Mouse (Mus musculus) CH12.LX (cell line): ENCODE measurements around the gene Fabp2. TPM values are rescaled to one million over a fixed set of nuclear protein-coding genes. Genes with fewer than 3 reads are reported as not detected.

Experiments used
- DNase-seq: peaks from one replicate; pipeline ENCODE4 v3.0.0-alpha.2; 2013; ENCODE audit errors: extremely low read depth
- H3K27ac ChIP-seq: 2 replicates; pipeline ENCODE4 v1.5.1; 2012; ENCODE audit warnings: low read depth, mild to moderate bottlenecking, control low read depth, moderate library complexity; ENCODE audit not compliant: insufficient read depth
- H3K27me3 ChIP-seq: replicated peaks from 2 replicates; pipeline ENCODE3; 2012; ENCODE audit warnings: inconsistent platforms
- H3K36me3 ChIP-seq, 2 experiments: replicated peaks in 1 of 2; 2 replicates each; pipeline versions ENCODE3 to v1.6.1; 2012; ENCODE audit warnings: inconsistent platforms in 1 of 2, low read length in 1 of 2, mild to moderate bottlenecking in 1 of 2, mixed read lengths in 1 of 2, moderate library complexity in 1 of 2; ENCODE audit not compliant: control insufficient read depth in 1 of 2, insufficient read depth in 1 of 2
- H3K4me1 ChIP-seq, 2 experiments: 2 replicates each; pipeline ENCODE4 v1.6.1; 2012; ENCODE audit warnings: inconsistent platforms in 1 of 2, moderate library complexity in 1 of 2; ENCODE audit not compliant: insufficient read depth in 2 of 2, control insufficient read depth in 1 of 2
- H3K4me2 ChIP-seq: 2 replicates; pipeline ENCODE4 v1.6.1; 2012; ENCODE audit warnings: low read depth, mild to moderate bottlenecking, control low read depth; ENCODE audit not compliant: poor library complexity, insufficient read depth, severe bottlenecking
- H3K4me3 ChIP-seq, 3 experiments: fragments of 150-350 bp in 1 of 3; sonication (generic) in 1 of 3; replicated peaks in 1 of 3; 2 replicates each; pipeline versions ENCODE3 to v1.5.1; 2011 to 2012; ENCODE audit warnings: low read depth in 2 of 3, low read length in 2 of 3, mild to moderate bottlenecking in 2 of 3, moderate library complexity in 2 of 3, control low read depth in 1 of 3, improper control_type of control experiment in 1 of 3, inconsistent platforms in 1 of 3, mixed read lengths in 1 of 3; ENCODE audit not compliant: poor library complexity in 1 of 3
- H3K79me2 ChIP-seq: replicated peaks from 2 replicates; pipeline ENCODE4 v1.6.1; 2012; ENCODE audit warnings: mild to moderate bottlenecking, moderate library complexity; ENCODE audit not compliant: control insufficient read depth, poor library complexity, insufficient read depth, severe bottlenecking; ENCODE audit errors: extremely low read depth
- H3K9ac ChIP-seq: 2 replicates; pipeline ENCODE4 v1.6.1; 2012; ENCODE audit warnings: low read depth, mild to moderate bottlenecking, control low read depth, moderate library complexity; ENCODE audit not compliant: insufficient read depth
- H3K9me3 ChIP-seq: replicated peaks from 2 replicates; pipeline ENCODE3; 2012; ENCODE audit warnings: low read length, inconsistent platforms, mixed read lengths
- BHLHE40 ChIP-seq: IDR thresholded peaks from 2 replicates; pipeline ENCODE4 v1.6.1; 2011; ENCODE audit warnings: mild to moderate bottlenecking, low read depth, low read length, improper control_type of control experiment
- CHD1 ChIP-seq: IDR thresholded peaks from 2 replicates; pipeline ENCODE4 v1.6.1; 2012; ENCODE audit warnings: low read depth, low read length, improper control_type of control experiment, inconsistent platforms
- E2F4 ChIP-seq: IDR thresholded peaks from 2 replicates; pipeline ENCODE4 v1.6.1; 2011; ENCODE audit warnings: low read depth, low read length, improper control_type of control experiment; ENCODE audit not compliant: insufficient replicate concordance
- ELF1 ChIP-seq: IDR thresholded peaks from 2 replicates; pipeline ENCODE4 v1.6.1; 2014; ENCODE audit warnings: low read depth, mild to moderate bottlenecking, inconsistent platforms, low read length, improper control_type of control experiment
- EP300 ChIP-seq: IDR thresholded peaks from 2 replicates; pipeline ENCODE4 v1.6.1; 2011; ENCODE audit warnings: low read length, improper control_type of control experiment
- GABPA ChIP-seq: IDR thresholded peaks from 2 replicates; pipeline ENCODE4 v1.6.1; 2012; ENCODE audit warnings: low read depth, low read length, improper control_type of control experiment, inconsistent platforms; ENCODE audit not compliant: insufficient replicate concordance
- IRF4 ChIP-seq: IDR thresholded peaks from 2 replicates; pipeline ENCODE4 v1.6.1; 2014; ENCODE audit warnings: low read depth, mild to moderate bottlenecking, inconsistent platforms, low read length, improper control_type of control experiment
- JUND ChIP-seq: conservative IDR thresholded peaks from 2 replicates; pipeline ENCODE4 v1.6.1; 2011; ENCODE audit warnings: low read depth, low read length, improper control_type of control experiment
- MAX ChIP-seq: IDR thresholded peaks from 2 replicates; pipeline ENCODE4 v1.6.1; 2011; ENCODE audit warnings: low read length, improper control_type of control experiment
- MXI1 ChIP-seq: IDR thresholded peaks from 2 replicates; pipeline ENCODE4 v1.6.1; 2011; ENCODE audit warnings: mild to moderate bottlenecking, low read depth, low read length, improper control_type of control experiment
- NELFE ChIP-seq: IDR thresholded peaks from 2 replicates; pipeline ENCODE4 v1.6.1; 2011; ENCODE audit warnings: low read depth, low read length, improper control_type of control experiment
- NRF1 ChIP-seq: IDR thresholded peaks from 2 replicates; pipeline ENCODE4 v1.6.1; 2014; ENCODE audit warnings: low read depth, mild to moderate bottlenecking, inconsistent platforms, low read length, improper control_type of control experiment, moderate library complexity
- POLR2A ChIP-seq: IDR thresholded peaks from 2 replicates; pipeline ENCODE4 v1.6.1; 2011; ENCODE audit warnings: low read depth, mild to moderate bottlenecking, improper control_type of control experiment, low read length
- POLR2AphosphoS2 ChIP-seq: IDR thresholded peaks from 2 replicates; pipeline ENCODE4 v1.6.1; 2011; ENCODE audit warnings: low read depth, low read length, improper control_type of control experiment
- RAD21 ChIP-seq: IDR thresholded peaks from 2 replicates; pipeline ENCODE4 v1.6.1; 2011; ENCODE audit warnings: low read depth, mild to moderate bottlenecking, low read length, improper control_type of control experiment, moderate library complexity
- RCOR1 ChIP-seq: conservative IDR thresholded peaks from 2 replicates; pipeline ENCODE4 v1.6.1; 2012; ENCODE audit warnings: low read depth, mild to moderate bottlenecking, inconsistent platforms, low read length, improper control_type of control experiment
- SIN3A ChIP-seq: IDR thresholded peaks from 2 replicates; pipeline ENCODE4 v1.6.1; 2012; ENCODE audit warnings: low read length, improper control_type of control experiment, inconsistent platforms
- SMC3 ChIP-seq: IDR thresholded peaks from 2 replicates; pipeline ENCODE4 v1.6.1; 2011; ENCODE audit warnings: low read depth, low read length, improper control_type of control experiment
- TCF12 ChIP-seq: IDR thresholded peaks from 2 replicates; pipeline ENCODE4 v1.6.1; 2014; ENCODE audit warnings: low read depth, mild to moderate bottlenecking, inconsistent platforms, low read length, improper control_type of control experiment
- USF2 ChIP-seq: conservative IDR thresholded peaks from 2 replicates; pipeline ENCODE4 v1.6.1; 2011; ENCODE audit warnings: low read depth, low read length, improper control_type of control experiment
- ZC3H11A ChIP-seq: IDR thresholded peaks from 2 replicates; pipeline ENCODE4 v1.6.1; 2012; ENCODE audit warnings: low read depth, mild to moderate bottlenecking, inconsistent platforms, low read length, improper control_type of control experiment
- ZKSCAN1 ChIP-seq: IDR thresholded peaks from 2 replicates; pipeline ENCODE4 v1.6.1; 2012; ENCODE audit warnings: low read depth, inconsistent platforms, low read length, improper control_type of control experiment, borderline replicate concordance
- ZMIZ1 ChIP-seq: IDR thresholded peaks from 2 replicates; pipeline ENCODE4 v1.6.1; 2012; ENCODE audit warnings: low read depth, mild to moderate bottlenecking, inconsistent platforms, low read length, improper control_type of control experiment
- dilution Hi-C: fragments of 300-500 bp; cut with MboI; formaldehyde crosslinking; loops from 2 replicates; pipeline ENCODE4 v1.14.3; 2020; ENCODE audit warnings: low sequenced_read_pairs; ENCODE audit not compliant: extremely low pct_unique_long_range_greater_than_20kb, extremely low pct_ligation_motif_present
- in situ Hi-C: fragments of 300-500 bp; cut with MboI; formaldehyde crosslinking; loops from 3 replicates; pipeline ENCODE4 v1.14.3; 2019; ENCODE audit warnings: low sequenced_read_pairs, low pct_ligation_motif_present, low pct_unique_long_range_greater_than_20kb, mixed read lengths
- polyA plus RNA-seq: library from polyadenylated mRNA; unstranded; fragments of >175 nt; gene quantifications from 2 replicates; pipeline ENCODE4 v1.2.1, GENCODE M21; 2012; ENCODE audit warnings: low read depth; ENCODE audit not compliant: insufficient read length
- total RNA-seq, 2 experiments: library from RNA; depleted of rRNA; stranded (reverse); fragments of 300-350 nt in 1 of 2; fragments of >200 nt in 1 of 2; gene quantifications; 2 replicates each; pipeline ENCODE4 v1.2.3; 2012 to 2014

Gene Fabp2
- total and polyA plus RNA-seq, 3 experiments: not detected

DNA sequence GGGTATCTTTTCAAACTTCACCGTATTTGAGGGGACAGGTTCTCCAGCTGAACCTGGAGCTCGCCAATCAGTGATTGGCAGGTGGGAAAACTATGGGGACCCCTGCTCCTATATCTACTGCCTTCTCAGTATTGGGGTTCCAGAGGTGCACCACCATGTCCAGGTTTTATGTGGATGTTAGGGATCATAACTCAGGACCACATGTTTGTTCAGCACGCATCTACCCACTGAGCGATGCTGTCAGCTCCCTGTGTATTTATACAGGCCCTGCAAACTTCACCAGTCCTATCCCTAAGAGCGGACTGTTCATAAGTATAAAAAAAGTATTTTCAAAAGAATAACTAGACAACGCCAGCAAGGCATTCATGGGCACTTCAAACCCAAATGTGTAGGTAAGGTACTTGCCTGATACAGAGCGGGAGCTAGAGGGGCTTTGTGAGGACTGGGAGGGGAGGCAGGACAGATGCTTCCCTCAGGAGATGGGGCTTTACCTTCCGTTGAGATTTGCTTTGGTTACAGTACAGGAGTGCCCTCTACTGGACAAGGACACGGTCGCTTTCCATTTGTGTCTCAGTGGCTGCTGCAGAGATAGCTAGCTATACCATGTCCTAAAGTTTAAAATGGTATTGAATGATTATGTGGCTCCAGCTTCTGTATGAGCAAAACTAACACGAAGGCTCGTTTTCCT lies 9.0 kb downstream of the Fabp2 start (continued):
- TF ChIP-seq USF2: no peak
- no peak for TF ChIP-seq TCF12
- no peak for TF ChIP-seq CHD1
- no peak for TF ChIP-seq IRF4
- TF ChIP-seq NRF1: no peak
- peak; percentile 92 for TF ChIP-seq RAD21
- no peak for TF ChIP-seq E2F4
- no peak for TF ChIP-seq RCOR1
- TF ChIP-seq MAX: no peak
- TF ChIP-seq ZKSCAN1: no peak
- TF ChIP-seq MXI1: no peak

DNA sequence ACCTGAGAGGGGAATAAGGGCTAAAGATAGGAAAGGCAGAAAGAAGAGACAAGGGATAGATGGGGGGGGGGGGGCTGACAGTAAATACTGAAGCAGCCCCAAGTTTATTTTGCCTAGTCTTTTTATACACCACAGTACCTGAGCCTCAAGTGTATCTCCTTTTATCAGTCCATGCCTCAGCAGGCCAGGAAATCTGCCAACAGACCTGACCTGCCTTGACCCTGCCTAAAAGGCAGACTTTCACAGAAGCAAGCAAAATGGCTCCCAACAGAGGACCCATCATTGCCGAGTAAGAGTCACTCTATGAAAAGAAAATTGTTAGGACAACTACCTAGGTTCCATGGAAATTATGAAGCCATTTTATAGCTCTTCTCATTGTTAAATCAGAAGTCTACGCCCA lies 13.0 kb downstream of the Fabp2 start:
- dilution Hi-C loops: no loop called here
- H3K79me2 ChIP-seq: no peaks in the 10 kb centered on the region
- H3K9ac ChIP-seq: no peak overlapping the region
- H3K9me3 ChIP-seq: no peaks in the 10 kb centered on the region
- no peak overlapping the region for H3K4me3 ChIP-seq
- peaks cover 0 to 5% of the 10 kb centered on the region in 2 experiments; a peak in 1 of 4 replicates for H3K4me1 ChIP-seq
- no peak overlapping the region for H3K27ac ChIP-seq
- no peaks in the 10 kb centered on the region for H3K27me3 ChIP-seq
- H3K4me2 ChIP-seq: no peak overlapping the region
- DNase-seq: no peak
- no peaks in the 10 kb centered on the region for H3K36me3 ChIP-seq
- no peak for TF ChIP-seq RCOR1
- no peak for TF ChIP-seq SIN3A
- TF ChIP-seq ELF1: no peak
- no peak for TF ChIP-seq NELFE
- TF ChIP-seq BHLHE40: no peak
- TF ChIP-seq POLR2AphosphoS2: no peak
- no peak for TF ChIP-seq ZMIZ1
- TF ChIP-seq ZC3H11A: no peak
- no peak for TF ChIP-seq GABPA
- no peak for TF ChIP-seq NRF1
- no peak for TF ChIP-seq TCF12
- no peak for TF ChIP-seq EP300
- no peak for TF ChIP-seq JUND
- no peak for TF ChIP-seq MXI1
- no peak for TF ChIP-seq SMC3
- no peak for TF ChIP-seq ZKSCAN1
- no peak for TF ChIP-seq USF2
- TF ChIP-seq POLR2A: no peak
- in situ Hi-C loops: loop anchor here (25.0 kb wide), 2 partner anchors 271 to 621 kb away; partner anchors contain the start of gene Bcar3
